Mouse (Mus musculus) layer of hippocampus, adult 9-11 months (tissue): ENCODE results near the gene Rps12-ps3.

Source experiments
- DNase-seq: peaks from one replicate; pipeline ENCODE4 v3.0.0; 2022

Gene Rps12-ps3

GRCm38 (mm10) chr19:59351151-59351889 is 29.2 kb downstream of the Rps12-ps3 start:
- no peak for DNase-seq

- DNase-seq, result no peak
Observed at GRCm38 (mm10) chr19:59352760-59353159, 30.7 kb downstream of the Rps12-ps3 start.

- DNase-seq, result no peak
Observed at GRCm38 (mm10) chr19:59354906-59355305, 32.8 kb downstream of the Rps12-ps3 start.

- DNase-seq, result no peak
Observed at GRCm38 (mm10) chr19:59356388-59356787, 34.3 kb downstream of the Rps12-ps3 start.

- DNase-seq, result no peak
Observed at GRCm38 (mm10) chr19:59356843-59357595, 34.9 kb downstream of the Rps12-ps3 start.

GRCm38 (mm10) chr19:59357878-59358277 is 35.8 kb downstream of the Rps12-ps3 start:
- no peak for DNase-seq

GRCm38 (mm10) chr19:59359202-59359601 is 37.1 kb downstream of the Rps12-ps3 start:
- DNase-seq, result no peak

GRCm38 (mm10) chr19:59360486-59360896 is 38.4 kb downstream of the Rps12-ps3 start:
- DNase-seq, result no peak

GRCm38 (mm10) chr19:59362646-59363045 is 40.6 kb downstream of the Rps12-ps3 start:
- DNase-seq, result no peak

- DNase-seq, result no peak
Observed at GRCm38 (mm10) chr19:59363666-59364065, 41.6 kb downstream of the Rps12-ps3 start.

- no peak for DNase-seq
Observed at GRCm38 (mm10) chr19:59366724-59367123, 44.6 kb downstream of the Rps12-ps3 start.

- DNase-seq, result no peak
Observed at GRCm38 (mm10) chr19:59367892-59368291, 45.8 kb downstream of the Rps12-ps3 start.

- no peak for DNase-seq
Observed at GRCm38 (mm10) chr19:59371016-59371415, 48.9 kb downstream of the Rps12-ps3 start.
